Mouse (Mus musculus): Measurements from ENCODE around the gene Kif2c.

- TF ChIP-seq CTCF (IDR thresholded peaks at IDR 0.05) (peak; percentile 87), POLR2A (IDR thresholded peaks at IDR 0.05; ENCODE audit: insufficient read depth, low read depth, low read length) (peak; percentile 94), EP300 (IDR thresholded peaks at IDR 0.05; ENCODE audit: insufficient read depth, low read depth, low read length) (peak; percentile 100)
Observed at GRCm38 (mm10) chr4:117120445-117121414, 61.7 kb downstream of the Kif2c start.
